Mouse (Mus musculus): ENCODE data around the gene Ormdl2. TPM values are rescaled to one million over a fixed set of nuclear protein-coding genes. Genes with fewer than 3 reads are reported as not detected.

The Ormdl2 gene
- polyA plus RNA-seq, 1 experiment from 2014 or later = 68.5 TPM

- 79% methylated on average over 2 of the region's 2 CpGs for WGBS (ENCODE audit: insufficient replicate concordance)
- ATAC-seq (ENCODE audit: low read depth) = no peak
Observed at GRCm38 (mm10) chr10:128778441-128778840, 43.0 kb downstream of the Ormdl2 start.

GRCm38 (mm10) chr10:128773685-128774084, 47.8 kb downstream of the Ormdl2 start:
- WGBS (ENCODE audit: insufficient replicate concordance) = 19% methylated on average over 5 of the region's 5 CpGs

More at GRCm38 (mm10) chr10:128778441-128778840, 43.0 kb downstream of the Ormdl2 start:
- Histone ChIP-seq H3K9ac (ENCODE audit: low read depth, low read length) (no peak overlapping the region), H3K4me3 (ENCODE audit: low read depth, low read length) (no peak overlapping the region), H3K9me3 (replicated peaks; ENCODE audit: control insufficient read depth, low read length) (no peaks in the 10 kb centered on the region), H3K4me1 (ENCODE audit: control insufficient read depth, low read depth, low read length) (peaks cover 4% of the 10 kb centered on the region; the same call in 1 of the 2 replicates), H3K27ac (ENCODE audit: low read length) (no peak overlapping the region; the same call in 1 of the 2 replicates), H3K36me3 (ENCODE audit: control insufficient read depth, insufficient read depth) (no peaks in the 10 kb centered on the region), H3K27me3 (ENCODE audit: control insufficient read depth, insufficient read depth, low read depth, low read length) (no peaks in the 10 kb centered on the region), H3K4me2 (ENCODE audit: low read depth, low read length) (no peak overlapping the region)

GRCm38 (mm10) chr10:128772895-128773294, 48.5 kb downstream of the Ormdl2 start:
- no peak for ATAC-seq (ENCODE audit: low read depth)
- Histone ChIP-seq H3K27me3 (ENCODE audit: control insufficient read depth, insufficient read depth, low read depth, low read length) (no peaks in the 10 kb centered on the region), H3K4me2 (ENCODE audit: low read depth, low read length) (no peak overlapping the region), H3K36me3 (ENCODE audit: control insufficient read depth, insufficient read depth) (no peaks in the 10 kb centered on the region), H3K9me3 (replicated peaks; ENCODE audit: control insufficient read depth, low read length) (no peaks in the 10 kb centered on the region), H3K27ac (ENCODE audit: low read length) (no peak overlapping the region), H3K4me3 (ENCODE audit: low read depth, low read length) (no peak overlapping the region), H3K4me1 (ENCODE audit: control insufficient read depth, low read depth, low read length) (no peaks in the 10 kb centered on the region), H3K9ac (ENCODE audit: low read depth, low read length) (no peak overlapping the region)
- WGBS (ENCODE audit: insufficient replicate concordance) = 49% methylated on average over 2 of the region's 2 CpGs

More at GRCm38 (mm10) chr10:128773685-128774084, 47.8 kb downstream of the Ormdl2 start:
- Histone ChIP-seq H3K27ac (ENCODE audit: low read length) (no peak overlapping the region), H3K9ac (ENCODE audit: low read depth, low read length) (no peak overlapping the region), H3K4me1 (ENCODE audit: control insufficient read depth, low read depth, low read length) (no peaks in the 10 kb centered on the region), H3K9me3 (replicated peaks; ENCODE audit: control insufficient read depth, low read length) (no peaks in the 10 kb centered on the region), H3K4me3 (ENCODE audit: low read depth, low read length) (no peak overlapping the region), H3K36me3 (ENCODE audit: control insufficient read depth, insufficient read depth) (no peaks in the 10 kb centered on the region), H3K4me2 (ENCODE audit: low read depth, low read length) (no peak overlapping the region), H3K27me3 (ENCODE audit: control insufficient read depth, insufficient read depth, low read depth, low read length) (no peaks in the 10 kb centered on the region)
- no peak for ATAC-seq (ENCODE audit: low read depth)

Other genes with a start within 250 kb of the Ormdl2 start
- gene Erbb3, start 232.0 kb downstream of the Ormdl2 start, polyA plus RNA-seq (2015; fragmentation: Nextera tagmentation; extraction: Ambion mirVana) = 4.2 and 5.2 TPM in 2 replicates
- 301 and 353 TPM in 2 replicates for gene Rps26, start 194.9 kb downstream of the Ormdl2 start, polyA plus RNA-seq (2015; fragmentation: Nextera tagmentation; extraction: Ambion mirVana)
- 0.08 and 0.15 TPM in 2 replicates for gene Ikzf4, start 175.7 kb downstream of the Ormdl2 start, polyA plus RNA-seq (2015; fragmentation: Nextera tagmentation; extraction: Ambion mirVana)
- gene Suox, start 147.6 kb downstream of the Ormdl2 start, polyA plus RNA-seq (2015; fragmentation: Nextera tagmentation; extraction: Ambion mirVana) = 12.5 and 12.9 TPM in 2 replicates
- gene Rab5b, start 125.4 kb downstream of the Ormdl2 start, polyA plus RNA-seq (2015; fragmentation: Nextera tagmentation; extraction: Ambion mirVana) = 36.6 and 38.6 TPM in 2 replicates
- gene Pmel, start 117.5 kb downstream of the Ormdl2 start, polyA plus RNA-seq (2015; fragmentation: Nextera tagmentation; extraction: Ambion mirVana) = 0.43 and 0.59 TPM in 2 replicates
- 50.8 and 53.8 TPM in 2 replicates for gene Cdk2, start 116.6 kb downstream of the Ormdl2 start, polyA plus RNA-seq (2015; fragmentation: Nextera tagmentation; extraction: Ambion mirVana)
- 2.6 and 3.0 TPM in 2 replicates for gene Dgka, start 76.8 kb downstream of the Ormdl2 start, polyA plus RNA-seq (2015; fragmentation: Nextera tagmentation; extraction: Ambion mirVana)
- gene Pym1, start 73.8 kb downstream of the Ormdl2 start, polyA plus RNA-seq (2015; fragmentation: Nextera tagmentation; extraction: Ambion mirVana) = 11.9 and 13.5 TPM in 2 replicates
- gene Mmp19, start 30.7 kb downstream of the Ormdl2 start, polyA plus RNA-seq (2015; fragmentation: Nextera tagmentation; extraction: Ambion mirVana) = 10.4 and 10.6 TPM in 2 replicates
- gene Dnajc14, start 17.6 kb downstream of the Ormdl2 start, polyA plus RNA-seq (2015; fragmentation: Nextera tagmentation; extraction: Ambion mirVana) = 18.8 TPM in 2 replicates
- 2.2 and 3.1 TPM in 2 replicates for gene Tmem198b, start 17.3 kb downstream of the Ormdl2 start, polyA plus RNA-seq (2015; fragmentation: Nextera tagmentation; extraction: Ambion mirVana)
- 84.4 and 94.9 TPM in 2 replicates for gene Sarnp, start 4.3 kb downstream of the Ormdl2 start, polyA plus RNA-seq (2015; fragmentation: Nextera tagmentation; extraction: Ambion mirVana)
- gene Gdf11, start 70.1 kb upstream of the Ormdl2 start, polyA plus RNA-seq (2015; fragmentation: Nextera tagmentation; extraction: Ambion mirVana) = 0.16 and 0.22 TPM in 2 replicates
- 97.4 and 109 TPM in 2 replicates for gene Cd63, start 79.3 kb upstream of the Ormdl2 start, polyA plus RNA-seq (2015; fragmentation: Nextera tagmentation; extraction: Ambion mirVana)
- gene Rdh5, start 101.2 kb upstream of the Ormdl2 start, polyA plus RNA-seq (2015; fragmentation: Nextera tagmentation; extraction: Ambion mirVana) = 20.8 and 21.9 TPM in 2 replicates
- 92.8 and 96.6 TPM in 2 replicates for gene Bloc1s1, start 102.4 kb upstream of the Ormdl2 start, polyA plus RNA-seq (2015; fragmentation: Nextera tagmentation; extraction: Ambion mirVana)
- gene Itga7, start 112.2 kb upstream of the Ormdl2 start, polyA plus RNA-seq (2015; fragmentation: Nextera tagmentation; extraction: Ambion mirVana) = 0.39 and 0.83 TPM in 2 replicates
- 0.22 TPM in 1 of 2 replicates, not detected in the other for gene Mettl7b, start 139.3 kb upstream of the Ormdl2 start, polyA plus RNA-seq (2015; fragmentation: Nextera tagmentation; extraction: Ambion mirVana)
- not detected in 2 replicates for gene Olfr9, start 167.8 kb upstream of the Ormdl2 start, polyA plus RNA-seq (2015; fragmentation: Nextera tagmentation; extraction: Ambion mirVana)
- not detected in 2 replicates for gene Olfr763, start 189.1 kb upstream of the Ormdl2 start, polyA plus RNA-seq (2015; fragmentation: Nextera tagmentation; extraction: Ambion mirVana)
- not detected in 2 replicates for gene Olfr764-ps1, start 218.3 kb upstream of the Ormdl2 start, polyA plus RNA-seq (2015; fragmentation: Nextera tagmentation; extraction: Ambion mirVana)
- gene Olfr765, start 228.4 kb upstream of the Ormdl2 start, polyA plus RNA-seq (2015; fragmentation: Nextera tagmentation; extraction: Ambion mirVana) = not detected in 2 replicates
- gene Olfr766-ps1, start 247.3 kb upstream of the Ormdl2 start, polyA plus RNA-seq (2015; fragmentation: Nextera tagmentation; extraction: Ambion mirVana) = not detected in 2 replicates

All from liver, embryonic 16.5 days (tissue).